Mouse (Mus musculus) kidney, postnatal 10 days (tissue): ENCODE measurements around the gene Vps8.
A peak's percentile ranks its signal among the peaks of the same experiment; 100 is the strongest.

ENCODE experiments used
- DNase-seq: peaks from one replicate; pipeline ENCODE4 v3.0.0; 2021; ENCODE audit warnings: mixed read lengths

The Vps8 gene

GRCm38 (mm10) chr16:21485716-21486115 lies 62.8 kb downstream of the Vps8 start:
- no peak for DNase-seq

- DNase-seq: peak; percentile 80
Measured at GRCm38 (mm10) chr16:21488413-21488812, 65.5 kb downstream of the Vps8 start.

- DNase-seq: no peak
Measured at GRCm38 (mm10) chr16:21492346-21492745, 69.4 kb downstream of the Vps8 start.

GRCm38 (mm10) chr16:21492894-21493293 lies 70.0 kb downstream of the Vps8 start:
- no peak for DNase-seq

- DNase-seq: no peak
Measured at GRCm38 (mm10) chr16:21494681-21495080, 71.8 kb downstream of the Vps8 start.

- DNase-seq: no peak
Measured at GRCm38 (mm10) chr16:21496799-21497198, 73.9 kb downstream of the Vps8 start.

GRCm38 (mm10) chr16:21497627-21498026 lies 74.7 kb downstream of the Vps8 start:
- DNase-seq: no peak

- DNase-seq: no peak
Measured at GRCm38 (mm10) chr16:21498984-21499383, 76.1 kb downstream of the Vps8 start.

GRCm38 (mm10) chr16:21499656-21500055 lies 76.7 kb downstream of the Vps8 start:
- no peak for DNase-seq

GRCm38 (mm10) chr16:21518833-21519232 lies 95.9 kb downstream of the Vps8 start:
- DNase-seq: no peak

- DNase-seq: no peak
Measured at GRCm38 (mm10) chr16:21519785-21520184, 96.9 kb downstream of the Vps8 start.

GRCm38 (mm10) chr16:21523738-21524137 lies 100.8 kb downstream of the Vps8 start:
- no peak for DNase-seq

- DNase-seq: no peak
Measured at GRCm38 (mm10) chr16:21525376-21525775, 102.5 kb downstream of the Vps8 start.

- DNase-seq: no peak
Measured at GRCm38 (mm10) chr16:21527271-21528007, 104.5 kb downstream of the Vps8 start.

GRCm38 (mm10) chr16:21533503-21533902 lies 110.6 kb downstream of the Vps8 start:
- DNase-seq: no peak

- no peak for DNase-seq
Measured at GRCm38 (mm10) chr16:21536240-21537005, 113.5 kb downstream of the Vps8 start.

- no peak for DNase-seq
Measured at GRCm38 (mm10) chr16:21537312-21537711, 114.4 kb downstream of the Vps8 start.

GRCm38 (mm10) chr16:21538889-21539288 lies 116.0 kb downstream of the Vps8 start:
- DNase-seq: peak; percentile 16

- DNase-seq: no peak
Measured at GRCm38 (mm10) chr16:21542559-21542958, 119.6 kb downstream of the Vps8 start.

- DNase-seq: no peak
Measured at GRCm38 (mm10) chr16:21547446-21547845, 124.5 kb downstream of the Vps8 start.

- DNase-seq: peak; percentile 30
Measured at GRCm38 (mm10) chr16:21549751-21550150, 126.8 kb downstream of the Vps8 start.

GRCm38 (mm10) chr16:21550453-21550852 lies 127.5 kb downstream of the Vps8 start:
- no peak for DNase-seq

GRCm38 (mm10) chr16:21553506-21553905 lies 130.6 kb downstream of the Vps8 start:
- no peak for DNase-seq

- DNase-seq: no peak
Measured at GRCm38 (mm10) chr16:21562625-21563300, 139.8 kb downstream of the Vps8 start.
